Mouse (Mus musculus) limb, embryonic 11.5 days (tissue): ENCODE results near the gene Serpinb5. TPM values are rescaled to one million over a fixed set of nuclear protein-coding genes. Genes with fewer than 3 reads are reported as not detected.
"Not testable (repeated sequence)": the region's sequence is repeated elsewhere in the genome, so short reads cannot be mapped to it uniquely, and the experiment has no call there.

Source experiments
- ATAC-seq: fragments of 200-750 bp; cut with Nextera tagmentation; 2 replicates; pipeline ENCODE4 v1.8.0; 2017; ENCODE audit warnings: low read depth; ENCODE audit not compliant: insufficient number of reproducible peaks, low FRiP score, low TSS enrichment
- DNase-seq: peaks from one replicate; pipeline ENCODE4 v3.0.0-alpha.2; 2015; ENCODE audit warnings: low spot score
- H3K27ac ChIP-seq: fragments of 300-500 bp; sonication (generic); replicated peaks from 2 replicates; pipeline ENCODE4 v1.5.1; 2014; ENCODE audit warnings: low read depth, mild to moderate bottlenecking, low read length
- H3K27me3 ChIP-seq: fragments of 300-500 bp; sonication (generic); 2 replicates; pipeline ENCODE4 v1.6.1; 2014; ENCODE audit warnings: mild to moderate bottlenecking, low read length, mixed read lengths; ENCODE audit not compliant: control insufficient read depth, insufficient read depth
- H3K36me3 ChIP-seq: fragments of 300-500 bp; sonication (generic); 2 replicates; pipeline ENCODE4 v1.6.1; 2014; ENCODE audit warnings: mild to moderate bottlenecking, low read length, moderate library complexity, mixed read lengths; ENCODE audit not compliant: control insufficient read depth, insufficient read depth
- H3K4me1 ChIP-seq: fragments of 300-500 bp; sonication (generic); 2 replicates; pipeline ENCODE4 v1.6.1; 2014; ENCODE audit warnings: low read length, mixed read lengths; ENCODE audit not compliant: control insufficient read depth, insufficient read depth
- H3K4me2 ChIP-seq: fragments of 300-500 bp; sonication (generic); 2 replicates; pipeline ENCODE4 v1.6.1; 2014; ENCODE audit warnings: low read depth, mild to moderate bottlenecking, moderate library complexity; ENCODE audit not compliant: severe bottlenecking
- H3K4me3 ChIP-seq: fragments of 300-500 bp; sonication (generic); 2 replicates; pipeline ENCODE4 v1.5.1; 2014; ENCODE audit warnings: low read depth, low read length
- H3K9ac ChIP-seq: fragments of 300-500 bp; sonication (generic); 2 replicates; pipeline ENCODE4 v1.6.1; 2014; ENCODE audit warnings: mild to moderate bottlenecking, low read length
- H3K9me3 ChIP-seq: fragments of 300-500 bp; sonication (generic); 2 replicates; pipeline ENCODE4 v1.6.1; 2016; ENCODE audit warnings: low read length; ENCODE audit not compliant: control insufficient read depth
- WGBS: fragments of 180-500 bp; shearing (Covaris S2); extraction: QIAGEN DNeasy Blood & Tissue Kit; methylation state at CpG from one replicate; pipeline ENCODE4 v1.1.7; 2014; 5-methylcytosine and 5-hydroxymethylcytosine counted together
- polyA plus RNA-seq: library from polyadenylated mRNA; unstranded; fragments of >200 nt; fragmentation: Nextera tagmentation; extraction: Ambion mirVana; gene quantifications from 2 replicates; pipeline ENCODE4 v1.2.1, GENCODE M21; 2014

The Serpinb5 gene
- polyA plus RNA-seq, 1 experiment from 2014 or later, result not detected

GRCm38 (mm10) chr1:106866768-106867167 lies 5.8 kb downstream of the Serpinb5 start:
- Histone ChIP-seq H3K27ac (no peak overlapping the region), H3K4me3 (no peak overlapping the region), H3K27me3 (no peaks in the 10 kb centered on the region), H3K9me3 (no peaks in the 10 kb centered on the region), H3K9ac (no peak overlapping the region), H3K4me1 (no peaks in the 10 kb centered on the region), H3K4me2 (no peak overlapping the region), H3K36me3 (no peaks in the 10 kb centered on the region)
- DNase-seq (no peak), ATAC-seq (no peak)
- 85% methylated on average over 6 of the region's 6 CpGs for WGBS

GRCm38 (mm10) chr1:106869986-106870385 lies 9.0 kb downstream of the Serpinb5 start:
- DNase-seq (no peak), ATAC-seq (no peak)
- Histone ChIP-seq H3K4me1 (no peaks in the 10 kb centered on the region), H3K9ac (no peak overlapping the region), H3K4me2 (no peak overlapping the region), H3K36me3 (no peaks in the 10 kb centered on the region), H3K27ac (no peak overlapping the region), H3K27me3 (no peaks in the 10 kb centered on the region), H3K9me3 (no peaks in the 10 kb centered on the region), H3K4me3 (no peak overlapping the region)

GRCm38 (mm10) chr1:106875193-106875886 lies 14.4 kb downstream of the Serpinb5 start:
- 84% methylated on average over 5 of the region's 5 CpGs for WGBS
- no peak overlapping the region for H3K4me2 ChIP-seq
- no peak overlapping the region for H3K4me3 ChIP-seq
- no peaks in the 10 kb centered on the region for H3K4me1 ChIP-seq
- no peaks in the 10 kb centered on the region for H3K9me3 ChIP-seq
- ATAC-seq (no peak), DNase-seq (no peak)
- no peaks in the 10 kb centered on the region for H3K36me3 ChIP-seq
- no peak overlapping the region for H3K9ac ChIP-seq
- H3K27me3 ChIP-seq, result no peaks in the 10 kb centered on the region
- H3K27ac ChIP-seq, result no peak overlapping the region

GRCm38 (mm10) chr1:106876147-106876546 lies 15.2 kb downstream of the Serpinb5 start:
- no peaks in the 10 kb centered on the region for H3K36me3 ChIP-seq
- 87% methylated on average over 3 of the region's 3 CpGs for whole genome bisulfite sequencing
- no peak overlapping the region for H3K27ac ChIP-seq
- DNase-seq (no peak), ATAC-seq (no peak)
- H3K4me3 ChIP-seq, result no peak overlapping the region
- no peaks in the 10 kb centered on the region for H3K27me3 ChIP-seq
- H3K9me3 ChIP-seq, result no peaks in the 10 kb centered on the region
- no peak overlapping the region for H3K4me2 ChIP-seq
- H3K9ac ChIP-seq, result no peak overlapping the region
- no peaks in the 10 kb centered on the region for H3K4me1 ChIP-seq

GRCm38 (mm10) chr1:106882723-106883122 lies 21.8 kb downstream of the Serpinb5 start:
- 86% methylated on average over 4 of the region's 4 CpGs for WGBS
- no peak for DNase-seq
- H3K9ac ChIP-seq, result no peak overlapping the region

GRCm38 (mm10) chr1:106883369-106883768 lies 22.4 kb downstream of the Serpinb5 start:
- no peak for ATAC-seq
- no peaks in the 10 kb centered on the region for H3K4me1 ChIP-seq
- WGBS, result 78% methylated on average over 5 of the region's 5 CpGs
- H3K9me3 ChIP-seq, result no peaks in the 10 kb centered on the region
- H3K9ac ChIP-seq, result no peak overlapping the region
- H3K36me3 ChIP-seq, result no peaks in the 10 kb centered on the region
- H3K27ac ChIP-seq, result no peak overlapping the region
- no peak overlapping the region for H3K4me3 ChIP-seq
- no peak for DNase-seq
- H3K27me3 ChIP-seq, result no peaks in the 10 kb centered on the region
- H3K4me2 ChIP-seq, result no peak overlapping the region

More at GRCm38 (mm10) chr1:106882723-106883122, 21.8 kb downstream of the Serpinb5 start:
- no peaks in the 10 kb centered on the region for H3K9me3 ChIP-seq
- H3K4me2 ChIP-seq, result no peak overlapping the region
- no peak for ATAC-seq
- no peaks in the 10 kb centered on the region for H3K27me3 ChIP-seq
- no peaks in the 10 kb centered on the region for H3K4me1 ChIP-seq
- no peak overlapping the region for H3K4me3 ChIP-seq
- no peaks in the 10 kb centered on the region for H3K36me3 ChIP-seq
- H3K27ac ChIP-seq, result no peak overlapping the region

GRCm38 (mm10) chr1:106883812-106884211 lies 22.8 kb downstream of the Serpinb5 start:
- ATAC-seq (peak; percentile 54; the same call in 1 of the 2 replicates), DNase-seq (no peak)
- Histone ChIP-seq H3K4me1 (no peaks in the 10 kb centered on the region), H3K4me2 (no peak overlapping the region), H3K27ac (no peak overlapping the region), H3K4me3 (no peak overlapping the region), H3K9me3 (no peaks in the 10 kb centered on the region), H3K9ac (no peak overlapping the region), H3K36me3 (no peaks in the 10 kb centered on the region), H3K27me3 (no peaks in the 10 kb centered on the region)
- WGBS, result 6% methylated on average over 2 of the region's 2 CpGs

GRCm38 (mm10) chr1:106895142-106895541 lies 34.2 kb downstream of the Serpinb5 start:
- ATAC-seq, H3K27me3 ChIP-seq, H3K4me2 ChIP-seq, H3K4me1 ChIP-seq, DNase-seq, H3K9me3 ChIP-seq, H3K27ac ChIP-seq, H3K36me3 ChIP-seq, H3K4me3 ChIP-seq, H3K9ac ChIP-seq: not testable (repeated sequence)

- 33% methylated on average over 4 of the region's 4 CpGs for WGBS
- Histone ChIP-seq H3K4me3 (no peak overlapping the region), H3K27ac (no peak overlapping the region), H3K9me3 (no peaks in the 10 kb centered on the region), H3K36me3 (no peaks in the 10 kb centered on the region), H3K9ac (no peak overlapping the region), H3K27me3 (no peaks in the 10 kb centered on the region), H3K4me1 (no peaks in the 10 kb centered on the region), H3K4me2 (no peak overlapping the region)
- ATAC-seq (no peak), DNase-seq (peak; percentile 23)
Observed at GRCm38 (mm10) chr1:106901406-106901805, 40.4 kb downstream of the Serpinb5 start.
